Mouse (Mus musculus): ENCODE measurements around the gene Tigd3. TPM values are rescaled to one million over a fixed set of nuclear protein-coding genes. Genes with fewer than 3 reads are reported as not detected.
"Not testable (repeated sequence)": the region's sequence is repeated elsewhere in the genome, so short reads cannot be mapped to it uniquely, and the experiment has no call there.

Tigd3 gene
- polyA plus RNA-seq, 1 experiment = 0.70 TPM

- no peak for DNase-seq (ENCODE audit: low read depth)
These were observed 28.4 kb upstream of the Tigd3 start for GRCm38 (mm10) chr19:5922119-5922942.

GRCm38 (mm10) chr19:5921715-5922114 lies 27.8 kb upstream of the Tigd3 start:
- no peak for DNase-seq (ENCODE audit: low read depth)

- DNase-seq (ENCODE audit: low read depth) = no peak
These were observed 19.2 kb upstream of the Tigd3 start, which contains the start of gene Dpf2 for GRCm38 (mm10) chr19:5913007-5913719. TSS of gene Dpf2 (minus strand) at chr19:5913010.

- peak; percentile 89 for DNase-seq (ENCODE audit: low read depth)
These were observed 18.4 kb upstream of the Tigd3 start for GRCm38 (mm10) chr19:5912103-5913006.

- DNase-seq (ENCODE audit: low read depth) = no peak
These were observed 17.6 kb upstream of the Tigd3 start for GRCm38 (mm10) chr19:5911430-5912102.

- DNase-seq (ENCODE audit: low read depth) = no peak
These were observed 16.3 kb upstream of the Tigd3 start for GRCm38 (mm10) chr19:5910221-5910620.

- peak; percentile 65 for DNase-seq (ENCODE audit: low read depth)
These were observed 13.3 kb upstream of the Tigd3 start for GRCm38 (mm10) chr19:5907275-5907674.

GRCm38 (mm10) chr19:5893282-5894001 lies 507 bp downstream of the Tigd3 start:
- DNase-seq (ENCODE audit: low read depth) = no peak

GRCm38 (mm10) chr19:5892735-5893134 lies 1.2 kb downstream of the Tigd3 start:
- no peak for DNase-seq (ENCODE audit: low read depth)

GRCm38 (mm10) chr19:5892262-5892661 lies 1.7 kb downstream of the Tigd3 start:
- DNase-seq (ENCODE audit: low read depth) = no peak

- DNase-seq (ENCODE audit: low read depth) = no peak
These were observed 2.3 kb downstream of the Tigd3 start for GRCm38 (mm10) chr19:5891521-5892258.

GRCm38 (mm10) chr19:5889211-5889610 lies 4.7 kb downstream of the Tigd3 start:
- no peak for DNase-seq (ENCODE audit: low read depth)

GRCm38 (mm10) chr19:5887234-5887815 lies 6.6 kb downstream of the Tigd3 start:
- no peak for DNase-seq (ENCODE audit: low read depth)

GRCm38 (mm10) chr19:5885838-5886237 lies 8.1 kb downstream of the Tigd3 start:
- DNase-seq (ENCODE audit: low read depth) = no peak

- no peak for DNase-seq (ENCODE audit: low read depth)
These were observed 10.0 kb downstream of the Tigd3 start for GRCm38 (mm10) chr19:5883935-5884334.

GRCm38 (mm10) chr19:5882079-5882478 lies 11.9 kb downstream of the Tigd3 start:
- not testable (repeated sequence) for DNase-seq (ENCODE audit: low read depth)

- no peak for DNase-seq (ENCODE audit: low read depth)
These were observed 12.8 kb downstream of the Tigd3 start for GRCm38 (mm10) chr19:5881155-5881554.

GRCm38 (mm10) chr19:5879735-5880134 lies 14.2 kb downstream of the Tigd3 start:
- DNase-seq (ENCODE audit: low read depth) = no peak

- DNase-seq (ENCODE audit: low read depth) = no peak
These were observed 15.0 kb downstream of the Tigd3 start for GRCm38 (mm10) chr19:5878916-5879315.

- DNase-seq (ENCODE audit: low read depth) = no peak
These were observed 15.6 kb downstream of the Tigd3 start for GRCm38 (mm10) chr19:5878362-5878722.

Data from gonadal fat pad, adult 2 months (tissue).